Mouse (Mus musculus): ENCODE measurements around the gene Uggt1. TPM values are rescaled to one million over a fixed set of nuclear protein-coding genes. Genes with fewer than 3 reads are reported as not detected.
A peak's percentile ranks its signal among the peaks of the same experiment; 100 is the strongest.

The Uggt1 gene
- 19.6 and 19.8 TPM in 2 replicates for polyA plus RNA-seq (2015; fragmentation: Nextera tagmentation; extraction: Ambion mirVana)

- Histone ChIP-seq H3K27ac (ENCODE audit: low read length) (peak within 1 kb of the TSS; percentile 87), H3K4me1 (ENCODE audit: control insufficient read depth, low read depth, low read length) (peaks cover 21% of the 10 kb centered on the region), H3K27me3 (ENCODE audit: control insufficient read depth, insufficient read depth, low read depth, low read length) (no peaks in the 10 kb centered on the region), H3K4me2 (ENCODE audit: low read depth, low read length) (peak within 1 kb of the TSS; percentile 79), H3K9ac (ENCODE audit: low read depth, low read length) (peak within 1 kb of the TSS; percentile 91), H3K9me3 (replicated peaks; ENCODE audit: control insufficient read depth, low read length) (no peaks in the 10 kb centered on the region), H3K36me3 (ENCODE audit: control insufficient read depth, insufficient read depth) (no peaks in the 10 kb centered on the region), H3K4me3 (ENCODE audit: low read depth, low read length) (peak within 1 kb of the TSS; percentile 96)
- WGBS (ENCODE audit: insufficient replicate concordance), result under 1% methylated on average over 49 of the region's 49 CpGs
- peak; percentile 98 for ATAC-seq (ENCODE audit: low read depth)
These were observed at the start of gene Uggt1 for GRCm38 (mm10) chr1:36244058-36244827. Uggt1 (minus strand) TSS chr1:36244720.

- H3K4me3 ChIP-seq (ENCODE audit: low read depth, low read length), result no peak overlapping the region
- 81% methylated on average over 8 of the region's 8 CpGs for WGBS (ENCODE audit: insufficient replicate concordance)
- ATAC-seq (ENCODE audit: low read depth), result no peak
These were observed 49.0 kb upstream of the Uggt1 start for GRCm38 (mm10) chr1:36293470-36293869.

GRCm38 (mm10) chr1:36281849-36282248, 37.3 kb upstream of the Uggt1 start:
- H3K36me3 ChIP-seq (ENCODE audit: control insufficient read depth, insufficient read depth), result no peaks in the 10 kb centered on the region
- H3K4me2 ChIP-seq (ENCODE audit: low read depth, low read length), result no peak overlapping the region
- no peak overlapping the region for H3K9ac ChIP-seq (ENCODE audit: low read depth, low read length)
- no peaks in the 10 kb centered on the region for H3K9me3 ChIP-seq (replicated peaks; ENCODE audit: control insufficient read depth, low read length)
- H3K4me3 ChIP-seq (ENCODE audit: low read depth, low read length), result no peak overlapping the region
- H3K27me3 ChIP-seq (ENCODE audit: control insufficient read depth, insufficient read depth, low read depth, low read length), result no peaks in the 10 kb centered on the region
- H3K4me1 ChIP-seq (ENCODE audit: control insufficient read depth, low read depth, low read length), result no peaks in the 10 kb centered on the region
- no peak for ATAC-seq (ENCODE audit: low read depth)
- 73% methylated on average over 6 of the region's 6 CpGs for WGBS (ENCODE audit: insufficient replicate concordance)
- H3K27ac ChIP-seq (ENCODE audit: low read length), result no peak overlapping the region

More at GRCm38 (mm10) chr1:36293470-36293869, 49.0 kb upstream of the Uggt1 start:
- no peaks in the 10 kb centered on the region for H3K36me3 ChIP-seq (ENCODE audit: control insufficient read depth, insufficient read depth)
- H3K9ac ChIP-seq (ENCODE audit: low read depth, low read length), result no peak overlapping the region
- H3K9me3 ChIP-seq (replicated peaks; ENCODE audit: control insufficient read depth, low read length), result no peaks in the 10 kb centered on the region
- peaks cover 5% of the 10 kb centered on the region for H3K27me3 ChIP-seq (ENCODE audit: control insufficient read depth, insufficient read depth, low read depth, low read length)
- H3K4me1 ChIP-seq (ENCODE audit: control insufficient read depth, low read depth, low read length), result no peaks in the 10 kb centered on the region
- no peak overlapping the region for H3K4me2 ChIP-seq (ENCODE audit: low read depth, low read length)
- H3K27ac ChIP-seq (ENCODE audit: low read length), result no peak overlapping the region

- Histone ChIP-seq H3K36me3 (ENCODE audit: control insufficient read depth, insufficient read depth) (no peaks in the 10 kb centered on the region), H3K27me3 (ENCODE audit: control insufficient read depth, insufficient read depth, low read depth, low read length) (no peaks in the 10 kb centered on the region), H3K9ac (ENCODE audit: low read depth, low read length) (no peak overlapping the region), H3K4me2 (ENCODE audit: low read depth, low read length) (no peak overlapping the region), H3K9me3 (replicated peaks; ENCODE audit: control insufficient read depth, low read length) (no peaks in the 10 kb centered on the region), H3K27ac (ENCODE audit: low read length) (no peak overlapping the region), H3K4me1 (ENCODE audit: control insufficient read depth, low read depth, low read length) (no peaks in the 10 kb centered on the region), H3K4me3 (ENCODE audit: low read depth, low read length) (no peak overlapping the region)
- WGBS (ENCODE audit: insufficient replicate concordance), result 70% methylated on average over 3 of the region's 3 CpGs
- no peak for ATAC-seq (ENCODE audit: low read depth)
These were observed 36.4 kb upstream of the Uggt1 start for GRCm38 (mm10) chr1:36280938-36281337.

- Histone ChIP-seq H3K27me3 (ENCODE audit: control insufficient read depth, insufficient read depth, low read depth, low read length) (no peaks in the 10 kb centered on the region), H3K9ac (ENCODE audit: low read depth, low read length) (no peak overlapping the region), H3K27ac (ENCODE audit: low read length) (no peak overlapping the region), H3K9me3 (replicated peaks; ENCODE audit: control insufficient read depth, low read length) (no peaks in the 10 kb centered on the region), H3K4me3 (ENCODE audit: low read depth, low read length) (no peak overlapping the region), H3K36me3 (ENCODE audit: control insufficient read depth, insufficient read depth) (no peaks in the 10 kb centered on the region), H3K4me2 (ENCODE audit: low read depth, low read length) (no peak overlapping the region), H3K4me1 (ENCODE audit: control insufficient read depth, low read depth, low read length) (no peaks in the 10 kb centered on the region; the same call in none of the 2 replicates)
- WGBS (ENCODE audit: insufficient replicate concordance), result 17% methylated on average over 3 of the region's 3 CpGs
- ATAC-seq (ENCODE audit: low read depth), result no peak
These were observed 34.7 kb upstream of the Uggt1 start for GRCm38 (mm10) chr1:36279202-36279601.

GRCm38 (mm10) chr1:36277267-36278060, 32.9 kb upstream of the Uggt1 start:
- Histone ChIP-seq H3K9ac (ENCODE audit: low read depth, low read length) (no peak overlapping the region), H3K27me3 (ENCODE audit: control insufficient read depth, insufficient read depth, low read depth, low read length) (no peaks in the 10 kb centered on the region), H3K4me3 (ENCODE audit: low read depth, low read length) (no peak overlapping the region), H3K4me1 (ENCODE audit: control insufficient read depth, low read depth, low read length) (peaks cover 9% of the 10 kb centered on the region), H3K4me2 (ENCODE audit: low read depth, low read length) (no peak overlapping the region), H3K36me3 (ENCODE audit: control insufficient read depth, insufficient read depth) (no peaks in the 10 kb centered on the region), H3K27ac (ENCODE audit: low read length) (no peak overlapping the region), H3K9me3 (replicated peaks; ENCODE audit: control insufficient read depth, low read length) (no peaks in the 10 kb centered on the region)
- no peak for ATAC-seq (ENCODE audit: low read depth)
- WGBS (ENCODE audit: insufficient replicate concordance), result 18% methylated on average over 7 of the region's 7 CpGs

- ATAC-seq (ENCODE audit: low read depth), result no peak
- H3K27ac ChIP-seq (ENCODE audit: low read length), result no peak overlapping the region
- no peak overlapping the region for H3K4me2 ChIP-seq (ENCODE audit: low read depth, low read length)
- H3K36me3 ChIP-seq (ENCODE audit: control insufficient read depth, insufficient read depth), result no peaks in the 10 kb centered on the region
- no peak overlapping the region for H3K9ac ChIP-seq (ENCODE audit: low read depth, low read length)
- no peaks in the 10 kb centered on the region for H3K27me3 ChIP-seq (ENCODE audit: control insufficient read depth, insufficient read depth, low read depth, low read length)
- H3K4me1 ChIP-seq (ENCODE audit: control insufficient read depth, low read depth, low read length), result peaks cover 13% of the 10 kb centered on the region
- 31% methylated on average over 13 of the region's 13 CpGs for WGBS (ENCODE audit: insufficient replicate concordance)
- no peak overlapping the region for H3K4me3 ChIP-seq (ENCODE audit: low read depth, low read length)
- no peaks in the 10 kb centered on the region for H3K9me3 ChIP-seq (replicated peaks; ENCODE audit: control insufficient read depth, low read length)
These were observed 31.3 kb upstream of the Uggt1 start for GRCm38 (mm10) chr1:36275635-36276389.

GRCm38 (mm10) chr1:36274455-36274854, 29.9 kb upstream of the Uggt1 start, which contains the start of gene Neurl3:
Neurl3 (minus strand) TSS chr1:36274679.
- H3K9ac ChIP-seq (ENCODE audit: low read depth, low read length), result no peak within 1 kb of the TSS
- no peak within 1 kb of the TSS for H3K27ac ChIP-seq (ENCODE audit: low read length)
- no peaks in the 10 kb centered on the region for H3K36me3 ChIP-seq (ENCODE audit: control insufficient read depth, insufficient read depth)
- H3K4me3 ChIP-seq (ENCODE audit: low read depth, low read length), result no peak within 1 kb of the TSS
- H3K9me3 ChIP-seq (replicated peaks; ENCODE audit: control insufficient read depth, low read length), result no peaks in the 10 kb centered on the region
- 0 out of 2 replicates have a peak within 1 kb of the TSS, but pooled peaks have one; percentile 10 for H3K4me2 ChIP-seq (ENCODE audit: low read depth, low read length)
- no peak for ATAC-seq (ENCODE audit: low read depth)
- no peaks in the 10 kb centered on the region for H3K27me3 ChIP-seq (ENCODE audit: control insufficient read depth, insufficient read depth, low read depth, low read length)
- peaks cover 16% of the 10 kb centered on the region for H3K4me1 ChIP-seq (ENCODE audit: control insufficient read depth, low read depth, low read length)
- WGBS (ENCODE audit: insufficient replicate concordance), result 53% methylated on average over 5 of the region's 5 CpGs

Data from liver, embryonic 16.5 days (tissue).